Mouse (Mus musculus): ENCODE measurements around the gene Myrfl.

Myrfl gene

DNA sequence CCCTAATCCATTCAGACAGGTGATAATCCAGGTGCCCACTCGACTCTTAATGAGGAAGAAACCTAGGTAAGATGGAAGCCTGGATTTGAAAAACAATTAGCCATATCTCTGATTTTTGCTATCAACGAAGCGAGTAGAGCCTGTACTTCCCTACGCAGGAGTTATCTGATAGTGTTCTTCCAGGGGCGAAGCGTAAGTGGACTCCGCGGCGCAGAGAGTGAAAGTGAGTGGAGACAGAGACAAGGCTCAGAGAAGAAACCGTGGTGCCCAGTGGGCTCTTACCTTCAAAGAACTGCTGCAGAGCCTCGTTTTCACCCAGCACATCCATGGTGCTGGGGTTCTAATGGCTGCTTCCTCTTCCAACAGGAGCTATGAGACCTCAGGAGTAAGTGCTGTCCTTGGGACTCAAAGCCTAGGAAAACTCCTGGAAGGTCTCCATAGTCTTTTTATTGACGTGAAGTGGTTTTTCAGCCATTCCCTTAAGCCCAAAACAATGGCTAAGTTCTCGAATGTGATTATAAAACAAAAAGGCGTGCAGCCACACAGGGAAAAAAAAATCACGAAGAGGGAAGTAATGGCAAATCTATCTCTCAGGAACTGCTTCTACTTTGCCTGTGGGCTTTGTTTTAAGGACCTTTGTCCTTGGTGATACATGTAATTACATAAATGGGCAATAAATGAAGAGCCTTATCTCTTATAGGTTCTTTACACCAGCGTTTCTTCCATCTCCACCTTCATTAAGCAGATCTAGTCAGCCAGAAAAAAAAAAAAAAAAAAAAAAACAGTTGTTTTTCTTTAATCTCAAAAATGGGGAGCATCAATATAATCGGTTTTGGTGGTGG, at the start of gene Myrfl:
Myrfl (minus strand) TSS at position 584 of the 842 bp plus-strand sequence.
- DNase-seq (ENCODE audit: low spot score in 2 of 2): no peak

GRCm38 (mm10) chr10:116944940-116945339, 48.2 kb upstream of the Myrfl start:
- no peak for DNase-seq (ENCODE audit: low spot score in 2 of 2)

GRCm38 (mm10) chr10:116944144-116944543, 47.4 kb upstream of the Myrfl start:
- no peak for DNase-seq (ENCODE audit: low spot score in 2 of 2)

GRCm38 (mm10) chr10:116943025-116943424, 46.3 kb upstream of the Myrfl start:
- DNase-seq (ENCODE audit: low spot score in 2 of 2): no peak

- no peak for DNase-seq (ENCODE audit: low spot score in 2 of 2)
Measured at GRCm38 (mm10) chr10:116935028-116935427, 38.3 kb upstream of the Myrfl start.

GRCm38 (mm10) chr10:116933794-116934193, 37.1 kb upstream of the Myrfl start:
- no peak for DNase-seq (ENCODE audit: low spot score in 2 of 2)

DNA sequence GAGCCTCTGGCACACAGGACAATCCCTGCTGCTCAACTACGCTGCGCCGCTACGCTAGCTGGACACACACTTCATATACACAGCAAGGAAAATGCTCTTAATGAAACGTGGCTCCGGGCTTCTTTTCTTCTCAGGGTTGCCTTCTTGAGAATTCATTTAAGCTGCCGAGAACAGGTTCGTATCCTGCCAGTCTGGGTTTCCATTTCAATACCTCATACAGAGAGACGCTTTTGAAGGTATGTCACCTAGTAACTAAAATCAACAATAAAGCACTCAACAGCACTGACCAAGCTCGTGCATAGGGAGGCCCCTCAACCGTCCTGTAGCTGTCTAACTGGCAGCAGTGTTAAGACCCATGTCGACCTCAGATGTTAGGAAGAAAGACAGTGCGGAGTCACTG, 35.7 kb upstream of the Myrfl start:
- no peak for DNase-seq (ENCODE audit: low spot score in 2 of 2)

- DNase-seq (ENCODE audit: low spot score in 2 of 2): peak in 1 of 2 experiments; percentile 13
Measured at GRCm38 (mm10) chr10:116931497-116932179, 34.9 kb upstream of the Myrfl start.

DNA sequence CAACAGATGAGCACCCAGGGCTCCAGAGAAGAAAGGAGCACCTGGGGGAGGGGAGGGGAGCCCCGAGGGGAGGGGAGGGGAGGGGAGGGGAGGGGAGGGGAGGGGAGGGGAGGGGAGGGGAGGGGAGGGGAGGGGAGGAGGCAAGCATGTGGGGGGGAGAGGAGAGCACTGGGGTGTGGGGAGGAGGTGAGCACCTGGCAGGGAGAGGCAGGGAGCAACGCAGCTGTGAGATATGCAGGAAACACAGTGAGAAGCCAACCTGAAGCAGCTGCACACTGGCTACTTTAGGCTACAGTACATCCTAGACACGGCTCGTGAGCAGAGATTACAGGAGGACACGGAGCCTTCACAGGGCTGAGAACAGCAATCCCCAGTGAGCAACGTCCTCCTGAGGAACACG, 34.2 kb upstream of the Myrfl start:
- no peak for DNase-seq (ENCODE audit: low spot score in 2 of 2)

DNA sequence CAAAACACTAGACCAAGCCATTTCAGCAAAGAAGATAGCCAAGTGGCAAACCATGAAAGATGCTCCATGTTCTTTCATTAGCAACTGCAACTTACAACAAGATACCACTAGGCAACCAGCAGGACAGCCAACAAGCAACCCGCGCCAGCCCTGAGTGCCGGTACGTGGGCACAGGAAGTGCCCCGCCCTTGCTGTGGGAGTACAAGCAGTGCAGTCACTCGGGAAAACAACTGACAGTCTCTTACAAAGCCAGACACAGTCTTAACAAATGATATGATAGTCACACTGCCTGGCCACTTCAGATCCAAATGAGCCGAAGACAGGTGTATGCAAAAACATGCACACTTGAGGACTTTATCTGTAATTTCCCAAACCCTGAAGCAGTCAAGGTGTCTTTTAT, 33.8 kb upstream of the Myrfl start:
- DNase-seq (ENCODE audit: low spot score in 2 of 2): no peak

GRCm38 (mm10) chr10:116928826-116929225, 32.1 kb upstream of the Myrfl start:
- no peak for DNase-seq (ENCODE audit: low spot score in 2 of 2)

- DNase-seq (ENCODE audit: low spot score in 2 of 2): no peak
Measured at GRCm38 (mm10) chr10:116926428-116927113, 29.9 kb upstream of the Myrfl start.

GRCm38 (mm10) chr10:116923651-116924495, 27.2 kb upstream of the Myrfl start:
- DNase-seq (ENCODE audit: low spot score in 2 of 2): no peak

DNA sequence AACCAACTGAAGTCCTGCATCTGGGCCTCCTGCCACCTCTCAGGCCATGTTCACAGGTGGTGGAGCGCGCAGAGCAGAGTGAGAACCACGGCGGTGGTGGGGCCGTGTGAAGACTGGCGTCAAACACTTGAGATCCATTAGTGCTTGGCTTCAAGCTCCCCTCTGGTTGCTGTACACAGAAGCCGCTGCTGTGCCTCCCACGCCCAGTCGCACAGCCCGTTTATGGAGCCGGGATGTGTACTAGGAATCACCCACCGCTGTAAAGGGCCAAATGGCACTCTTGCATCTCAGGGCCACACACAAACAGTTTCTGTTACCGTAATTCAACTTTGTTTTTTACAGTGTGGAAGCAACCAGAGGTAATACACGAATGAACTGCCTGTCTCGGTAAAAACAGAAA, 25.4 kb upstream of the Myrfl start:
- DNase-seq (ENCODE audit: low spot score in 2 of 2): no peak

DNA sequence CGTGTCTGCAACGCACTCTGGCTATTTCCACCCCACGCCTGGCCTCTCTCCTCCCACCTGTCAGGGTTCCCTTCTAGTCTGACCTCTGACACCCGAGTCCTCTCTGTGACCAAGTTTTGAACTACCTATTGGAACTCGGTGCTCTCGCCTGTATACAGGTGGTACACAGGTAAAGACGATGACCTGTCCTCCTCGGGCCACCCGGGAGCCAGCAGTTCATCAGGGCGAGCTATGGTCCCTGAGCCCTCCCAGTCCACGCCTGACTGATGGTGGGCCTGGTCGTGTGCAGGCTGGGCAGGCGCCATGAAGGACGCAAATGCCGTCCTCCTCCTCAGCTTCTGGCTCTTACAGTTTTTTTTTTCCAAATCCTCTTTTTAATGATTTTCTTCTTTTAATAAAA, 24.7 kb upstream of the Myrfl start:
- DNase-seq (ENCODE audit: low spot score in 2 of 2): no peak

GRCm38 (mm10) chr10:116920641-116921040, 23.9 kb upstream of the Myrfl start:
- no peak for DNase-seq (ENCODE audit: low spot score in 2 of 2)

DNA sequence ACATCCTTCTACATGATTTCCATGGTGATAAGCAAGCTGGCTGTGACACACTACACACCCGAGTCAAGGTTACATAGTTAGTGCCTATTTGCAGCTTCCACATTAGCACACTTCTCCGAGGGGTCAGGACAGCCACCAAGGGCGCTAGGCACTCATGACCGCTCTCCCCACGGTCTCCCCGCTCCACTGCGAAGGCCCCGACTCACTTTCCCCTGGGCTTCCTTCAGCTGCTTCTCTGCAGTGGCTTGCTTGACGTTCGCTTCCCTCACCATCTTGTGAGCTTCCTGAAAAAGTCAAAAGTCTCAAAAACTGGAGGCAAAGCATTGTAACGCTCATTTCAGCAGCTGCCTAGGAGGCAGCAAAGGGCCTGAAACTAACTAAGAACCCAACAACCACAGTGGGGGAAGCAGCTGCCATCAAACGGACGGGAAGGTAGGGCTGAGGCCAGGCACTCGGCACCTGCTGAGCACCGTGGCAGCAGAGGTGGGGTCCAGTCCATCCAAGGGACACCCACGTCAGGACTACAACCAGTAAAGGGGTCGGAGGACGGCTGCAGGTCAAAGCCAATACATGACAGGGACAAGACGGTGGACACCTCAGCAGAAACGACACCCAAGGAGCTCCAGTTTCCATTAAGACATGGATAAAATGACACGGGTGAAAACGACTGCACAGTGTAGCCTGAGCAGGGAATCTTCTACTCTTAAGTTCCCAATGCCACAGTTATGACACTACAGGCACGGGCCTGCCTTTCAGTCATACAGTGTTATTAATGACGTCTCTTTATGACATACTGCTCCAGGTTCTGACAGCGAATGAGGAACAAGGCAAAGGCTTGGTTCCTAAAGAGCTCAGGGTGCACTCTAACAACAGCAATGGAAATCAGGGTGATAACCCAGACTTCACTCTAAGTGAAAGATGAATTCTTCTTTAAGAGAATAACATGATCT, 22.9 kb upstream of the Myrfl start:
- no peak for DNase-seq (ENCODE audit: low spot score in 2 of 2)

DNA sequence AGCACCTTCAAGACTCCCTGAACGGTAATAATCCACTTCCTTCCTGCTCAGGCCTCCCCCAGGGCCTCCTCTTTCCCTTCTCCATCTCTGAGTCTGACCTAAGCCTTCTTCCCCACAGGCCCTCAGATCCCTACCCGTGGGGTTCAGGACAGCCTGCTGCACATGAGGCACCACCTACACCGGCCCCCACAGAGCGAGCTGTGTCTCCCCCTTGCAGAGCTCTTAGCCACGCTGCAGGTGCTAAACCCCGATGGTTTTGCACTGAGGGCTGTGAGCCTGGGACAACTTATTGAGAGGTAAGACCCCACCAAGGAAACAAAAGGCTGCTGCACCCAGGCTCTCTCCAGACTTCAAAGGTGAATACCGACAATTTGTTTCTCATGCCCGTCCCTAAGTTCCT, 19.9 kb upstream of the Myrfl start:
- DNase-seq (ENCODE audit: low spot score in 2 of 2): no peak

DNA sequence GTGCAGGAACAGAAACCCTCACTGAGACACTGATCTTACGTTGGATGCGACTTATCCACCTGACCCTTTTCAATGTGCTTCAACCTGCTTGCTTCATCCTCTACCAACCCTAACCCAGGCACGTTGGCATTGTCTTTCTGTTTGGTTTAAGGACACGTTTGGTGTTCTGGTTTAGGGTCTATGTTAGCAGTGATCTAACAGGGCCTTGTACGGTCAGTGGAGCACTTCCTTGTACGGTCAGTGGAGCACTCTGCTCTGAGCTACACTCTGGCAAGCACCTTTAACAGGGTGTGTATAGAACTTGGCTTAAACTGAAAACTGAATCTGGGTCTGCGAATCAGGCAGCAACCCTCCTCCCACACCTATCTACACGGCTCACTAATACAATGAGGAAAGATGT, 18.6 kb upstream of the Myrfl start:
- no peak for DNase-seq (ENCODE audit: low spot score in 2 of 2)

DNA sequence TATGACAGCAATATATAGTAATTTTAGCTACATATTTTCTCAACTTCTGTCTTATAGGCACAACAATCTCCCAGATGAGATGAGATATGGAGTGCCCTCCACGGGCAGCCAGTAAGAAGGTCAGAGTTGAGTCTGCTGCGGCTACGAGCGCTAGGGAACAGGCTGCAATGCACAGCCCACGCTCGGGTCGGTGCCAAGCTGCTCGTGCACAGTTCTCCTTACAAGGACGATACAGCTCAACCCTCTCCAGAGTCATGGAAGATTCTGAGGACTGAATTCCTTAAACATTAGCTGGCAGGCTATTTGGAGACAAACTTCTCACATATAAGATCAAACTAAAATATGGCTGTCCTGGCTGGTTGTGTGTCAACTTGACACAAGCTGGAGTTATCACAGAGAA, 17.9 kb upstream of the Myrfl start:
- DNase-seq (ENCODE audit: low spot score in 2 of 2): no peak
